Mouse (Mus musculus): ENCODE data around the gene Rbm28.

Rbm28 gene

GRCm38 (mm10) chr6:29137441-29137840 is 27.4 kb downstream of the Rbm28 start:
- no peaks in the 10 kb centered on the region for H3K27me3 ChIP-seq (ENCODE audit: insufficient read depth, low read length)
- H3K9me3 ChIP-seq (ENCODE audit: low read length): no peaks in the 10 kb centered on the region
- H3K4me3 ChIP-seq (replicated peaks; ENCODE audit: low read length): no peak overlapping the region
- peaks cover 91% of the 10 kb centered on the region for H3K36me3 ChIP-seq (ENCODE audit: insufficient read depth, low read length)
- no peak for TF ChIP-seq CTCF (conservative IDR thresholded peaks at IDR 0.05; ENCODE audit: low read length)
- TF ChIP-seq POU5F1 (IDR thresholded peaks at IDR 0.05; ENCODE audit: borderline replicate concordance, low read length): no peak
- TF ChIP-seq NANOG (IDR thresholded peaks at IDR 0.05; ENCODE audit: borderline replicate concordance, low read length): no peak
- H3K4me1 ChIP-seq (replicated peaks; ENCODE audit: low read depth, low read length): 0 out of 2 replicates have a peak, but pooled peaks cover under 1% of the 10 kb centered on the region

GRCm38 (mm10) chr6:29133100-29133499 is 31.7 kb downstream of the Rbm28 start:
- H3K4me1 ChIP-seq (replicated peaks; ENCODE audit: low read depth, low read length): peaks cover 14% of the 10 kb centered on the region
- TF ChIP-seq NANOG (IDR thresholded peaks at IDR 0.05; ENCODE audit: borderline replicate concordance, low read length): no peak
- TF ChIP-seq CTCF (conservative IDR thresholded peaks at IDR 0.05; ENCODE audit: low read length): peak; percentile 12; the same call in 1 of the 2 replicates
- no peak for TF ChIP-seq POU5F1 (IDR thresholded peaks at IDR 0.05; ENCODE audit: borderline replicate concordance, low read length)

GRCm38 (mm10) chr6:29126878-29127426 is 37.9 kb downstream of the Rbm28 start:
- TF ChIP-seq NANOG (IDR thresholded peaks at IDR 0.05; ENCODE audit: borderline replicate concordance, low read length): no peak
- no peak for TF ChIP-seq CTCF (conservative IDR thresholded peaks at IDR 0.05; ENCODE audit: low read length)

More at GRCm38 (mm10) chr6:29133100-29133499, 31.7 kb downstream of the Rbm28 start:
- Histone ChIP-seq H3K36me3 (ENCODE audit: insufficient read depth, low read length) (peaks cover 80% of the 10 kb centered on the region), H3K9me3 (ENCODE audit: low read length) (no peaks in the 10 kb centered on the region), H3K4me3 (replicated peaks; ENCODE audit: low read length) (no peak overlapping the region), H3K27me3 (ENCODE audit: insufficient read depth, low read length) (no peaks in the 10 kb centered on the region)

GRCm38 (mm10) chr6:29119990-29120389 is 44.8 kb downstream of the Rbm28 start:
- H3K27me3 ChIP-seq (ENCODE audit: insufficient read depth, low read length): no peaks in the 10 kb centered on the region
- peaks cover 11% of the 10 kb centered on the region for H3K36me3 ChIP-seq (ENCODE audit: insufficient read depth, low read length)
- no peak overlapping the region for H3K4me3 ChIP-seq (replicated peaks; ENCODE audit: low read length)
- TF ChIP-seq POU5F1 (IDR thresholded peaks at IDR 0.05; ENCODE audit: borderline replicate concordance, low read length): no peak
- H3K9me3 ChIP-seq (ENCODE audit: low read length): no peaks in the 10 kb centered on the region
- peaks cover 49% of the 10 kb centered on the region for H3K4me1 ChIP-seq (replicated peaks; ENCODE audit: low read depth, low read length)

More at GRCm38 (mm10) chr6:29126878-29127426, 37.9 kb downstream of the Rbm28 start:
- H3K36me3 ChIP-seq (ENCODE audit: insufficient read depth, low read length): peaks cover 66% of the 10 kb centered on the region
- no peaks in the 10 kb centered on the region for H3K9me3 ChIP-seq (ENCODE audit: low read length)
- H3K27me3 ChIP-seq (ENCODE audit: insufficient read depth, low read length): no peaks in the 10 kb centered on the region
- peaks cover 18% of the 10 kb centered on the region for H3K4me1 ChIP-seq (replicated peaks; ENCODE audit: low read depth, low read length)
- H3K4me3 ChIP-seq (replicated peaks; ENCODE audit: low read length): no peak overlapping the region

GRCm38 (mm10) chr6:29118963-29119362 is 45.8 kb downstream of the Rbm28 start:
- TF ChIP-seq CTCF (conservative IDR thresholded peaks at IDR 0.05; ENCODE audit: low read length) (no peak), POU5F1 (IDR thresholded peaks at IDR 0.05; ENCODE audit: borderline replicate concordance, low read length) (no peak), NANOG (IDR thresholded peaks at IDR 0.05; ENCODE audit: borderline replicate concordance, low read length) (no peak)
- Histone ChIP-seq H3K4me1 (replicated peaks; ENCODE audit: low read depth, low read length) (peaks cover 49% of the 10 kb centered on the region), H3K27me3 (ENCODE audit: insufficient read depth, low read length) (no peaks in the 10 kb centered on the region), H3K4me3 (replicated peaks; ENCODE audit: low read length) (no peak overlapping the region), H3K9me3 (ENCODE audit: low read length) (no peaks in the 10 kb centered on the region), H3K36me3 (ENCODE audit: insufficient read depth, low read length) (peaks cover 2% of the 10 kb centered on the region; the same call in 1 of the 2 replicates)

GRCm38 (mm10) chr6:29118231-29118630 is 46.6 kb downstream of the Rbm28 start:
- H3K36me3 ChIP-seq (ENCODE audit: insufficient read depth, low read length): no peaks in the 10 kb centered on the region
- TF ChIP-seq POU5F1 (IDR thresholded peaks at IDR 0.05; ENCODE audit: borderline replicate concordance, low read length) (no peak), NANOG (IDR thresholded peaks at IDR 0.05; ENCODE audit: borderline replicate concordance, low read length) (no peak), CTCF (conservative IDR thresholded peaks at IDR 0.05; ENCODE audit: low read length) (no peak)
- H3K4me3 ChIP-seq (replicated peaks; ENCODE audit: low read length): no peak overlapping the region
- H3K4me1 ChIP-seq (replicated peaks; ENCODE audit: low read depth, low read length): peaks cover 49% of the 10 kb centered on the region
- H3K9me3 ChIP-seq (ENCODE audit: low read length): no peaks in the 10 kb centered on the region
- no peaks in the 10 kb centered on the region for H3K27me3 ChIP-seq (ENCODE audit: insufficient read depth, low read length)

GRCm38 (mm10) chr6:29117417-29118104 is 47.2 kb downstream of the Rbm28 start:
- H3K9me3 ChIP-seq (ENCODE audit: low read length): peaks cover under 1% of the 10 kb centered on the region; the same call in 1 of the 2 replicates
- no peak overlapping the region; the same call in 1 of the 2 replicates for H3K4me3 ChIP-seq (replicated peaks; ENCODE audit: low read length)
- H3K36me3 ChIP-seq (ENCODE audit: insufficient read depth, low read length): no peaks in the 10 kb centered on the region
- peaks cover 49% of the 10 kb centered on the region for H3K4me1 ChIP-seq (replicated peaks; ENCODE audit: low read depth, low read length)
- TF ChIP-seq POU5F1 (IDR thresholded peaks at IDR 0.05; ENCODE audit: borderline replicate concordance, low read length) (no peak), NANOG (IDR thresholded peaks at IDR 0.05; ENCODE audit: borderline replicate concordance, low read length) (no peak), CTCF (conservative IDR thresholded peaks at IDR 0.05; ENCODE audit: low read length) (no peak)
- no peaks in the 10 kb centered on the region for H3K27me3 ChIP-seq (ENCODE audit: insufficient read depth, low read length)

GRCm38 (mm10) chr6:29115756-29116155 is 49.0 kb downstream of the Rbm28 start:
- H3K4me3 ChIP-seq (replicated peaks; ENCODE audit: low read length): peak overlapping the region; percentile 39

More at GRCm38 (mm10) chr6:29115756-29116155, 49.0 kb downstream of the Rbm28 start:
- Histone ChIP-seq H3K4me1 (replicated peaks; ENCODE audit: low read depth, low read length) (peaks cover 49% of the 10 kb centered on the region), H3K36me3 (ENCODE audit: insufficient read depth, low read length) (no peaks in the 10 kb centered on the region), H3K27me3 (ENCODE audit: insufficient read depth, low read length) (no peaks in the 10 kb centered on the region), H3K9me3 (ENCODE audit: low read length) (peaks cover 18% of the 10 kb centered on the region)
- TF ChIP-seq POU5F1 (IDR thresholded peaks at IDR 0.05; ENCODE audit: borderline replicate concordance, low read length): no peak
- no peak for TF ChIP-seq NANOG (IDR thresholded peaks at IDR 0.05; ENCODE audit: borderline replicate concordance, low read length)
- TF ChIP-seq CTCF (conservative IDR thresholded peaks at IDR 0.05; ENCODE audit: low read length): no peak

Measured in E14TG2a.4 (cell line).